In genomic region chr1:118334749-118335713, GRCm38 (mm10) we compare ENCODE assay signal across 21 mouse cellular contexts. TPM values are rescaled to one million over a fixed set of nuclear protein-coding genes. Genes with fewer than 3 reads are reported as not detected.
DNase-seq lines count a peak whose midpoint lies in the region; ATAC-seq and TF ChIP-seq lines count a peak whose summit lies in the region.
"Had no signal": no experiment of that assay in that cellular context is flagged by ENCODE, and none has a peak within 500 bp of the region (broad histone marks: within the 10 kb centered on the region; RNA-seq: fewer than 3 reads in every experiment).

No protein-coding gene starts in this region.

- no peaks in the 10 kb centered on the region for H3K4me1 ChIP-seq in kidney, embryonic 16.5 days (ENCODE audit: insufficient read depth, low read length)
- no peaks in the 10 kb centered on the region for H3K4me1 ChIP-seq in liver, postnatal 0 days (ENCODE audit: insufficient read depth)
- H3K4me1 ChIP-seq in lung, adult 2 months (ENCODE audit: control insufficient read depth, insufficient read depth, low read length): no peaks in the 10 kb centered on the region
- H3K4me1 ChIP-seq: heart, embryonic 15.5 days; intestine, embryonic 15.5 days; neural tube, embryonic 13.5 days had no signal

- no peak overlapping the region for H3K4me2 ChIP-seq in kidney, embryonic 16.5 days (replicated peaks; ENCODE audit: low read depth, low read length)
- peak overlapping the region; percentile 47; the same call in 1 of the 2 replicates for H3K4me2 ChIP-seq in liver, postnatal 0 days (ENCODE audit: low read depth, low read length)
- H3K4me2 ChIP-seq: heart, embryonic 15.5 days; intestine, embryonic 15.5 days; lung, embryonic 14.5 days; neural tube, embryonic 13.5 days had no signal

- TF ChIP-seq EP300 in liver, postnatal 0 days (IDR thresholded peaks at IDR 0.05; ENCODE audit: low read depth): 0 out of 2 replicates have a peak, but pooled peaks have one; percentile 26

- peaks cover 45% of the 10 kb centered on the region for H3K36me3 ChIP-seq in kidney, embryonic 16.5 days (ENCODE audit: insufficient read depth, low read length)
- peaks cover 40% of the 10 kb centered on the region for H3K36me3 ChIP-seq in liver, postnatal 0 days (replicated peaks; ENCODE audit: insufficient read depth, low read length)

- H3K27ac ChIP-seq in kidney, embryonic 16.5 days (ENCODE audit: low read length): no peak overlapping the region
- peak overlapping the region; percentile 85 for H3K27ac ChIP-seq in liver, postnatal 0 days (ENCODE audit: low read depth)
- H3K27ac ChIP-seq: heart, adult 2 months; heart, embryonic 15.5 days; intestine, embryonic 15.5 days; neural tube, embryonic 13.5 days had no signal

- no peak for TF ChIP-seq POLR2A in lung, adult 2 months (IDR thresholded peaks at IDR 0.05; ENCODE audit: borderline replicate concordance, extremely low read depth, low read depth, low read length)

- H3K27me3 ChIP-seq in kidney, embryonic 16.5 days (ENCODE audit: insufficient read depth, low read length): no peaks in the 10 kb centered on the region
- no peaks in the 10 kb centered on the region for H3K27me3 ChIP-seq in liver, postnatal 0 days (ENCODE audit: insufficient read depth, low read length)
- H3K27me3 ChIP-seq: heart, embryonic 15.5 days; intestine, embryonic 15.5 days; neural tube, embryonic 13.5 days had no signal

- peak; percentile 31; the same call in 1 of the 2 replicates for ATAC-seq in kidney, embryonic 16.5 days (ENCODE audit: low FRiP score, low TSS enrichment)
- ATAC-seq in liver, postnatal 0 days: peak; percentile 93
- ATAC-seq: forebrain, embryonic 16.5 days; intestine, embryonic 15.5 days had no signal

- H3K9ac ChIP-seq in kidney, embryonic 16.5 days (replicated peaks; ENCODE audit: low read length): no peak overlapping the region
- no peak overlapping the region for H3K9ac ChIP-seq in liver, postnatal 0 days (replicated peaks)
- H3K9ac ChIP-seq: heart, embryonic 15.5 days; intestine, embryonic 15.5 days; lung, embryonic 14.5 days; neural tube, embryonic 13.5 days had no signal

- H3K4me3 ChIP-seq in kidney, embryonic 16.5 days (ENCODE audit: low read length): no peak overlapping the region
- no peak overlapping the region for H3K4me3 ChIP-seq in liver, postnatal 0 days (ENCODE audit: low read depth, low read length)
- no peak overlapping the region for H3K4me3 ChIP-seq in lung, adult 2 months (replicated peaks; ENCODE audit: extremely low read depth, low read depth, low read length)
- H3K4me3 ChIP-seq: heart, adult 2 months; heart, embryonic 15.5 days; intestine, embryonic 15.5 days; neural tube, embryonic 13.5 days had no signal

- TF ChIP-seq CTCF in liver, postnatal 0 days (IDR thresholded peaks at IDR 0.05; ENCODE audit: low read depth): no peak
- TF ChIP-seq CTCF in lung, adult 2 months (IDR thresholded peaks at IDR 0.05; ENCODE audit: insufficient read depth, low read length): no peak

- H3K9me3 ChIP-seq in kidney, embryonic 16.5 days (ENCODE audit: low read length): no peaks in the 10 kb centered on the region
- H3K9me3 ChIP-seq in liver, postnatal 0 days (ENCODE audit: low read length): no peaks in the 10 kb centered on the region
- H3K9me3 ChIP-seq: G1E; heart, embryonic 15.5 days; intestine, embryonic 15.5 days; neural tube, embryonic 13.5 days had no signal

- DNase-seq in kidney, postnatal 4 days: no peak
- DNase-seq in 416B (ENCODE audit: low read depth): peak; percentile 62
- peak; percentile 49 for DNase-seq in adipocyte (ENCODE audit: low spot score)
- DNase-seq in liver, postnatal 0 days: peak; percentile 22
- no peak for DNase-seq in thymus, adult 18-20 months
- no peak for DNase-seq in lung, adult 2 months
- DNase-seq in layer of hippocampus, postnatal 36 days: no peak
- DNase-seq: adrenal gland, adult 8-10 months; cerebellum, adult 18-20 months; heart, adult 2 months; kidney, postnatal 10 days; layer of hippocampus, adult 9-11 months; spleen, adult 18-20 months; thymus, postnatal 14 days had no signal

- 78% methylated on average over 9 of the region's 9 CpGs for WGBS in kidney, embryonic 16.5 days
- WGBS in liver, postnatal 0 days (ENCODE audit: insufficient replicate concordance): 61% methylated on average over 9 of the region's 9 CpGs
- 80% methylated on average over 9 of the region's 9 CpGs for WGBS in lung, adult 2 months

RNA-seq across cellular contexts. Expression of gene Nifk, which starts 13.4 kb away (rescaled TPM):
- 82.4 and 84.3 TPM in 2 replicates for polyA plus RNA-seq in kidney, embryonic 16.5 days (2015; fragmentation: Nextera tagmentation; extraction: Ambion mirVana)
- polyA plus RNA-seq in liver, postnatal 0 days (2015; fragmentation: Nextera tagmentation; extraction: Ambion mirVana): 37.0 and 39.2 TPM in 2 replicates
- 2.7 and 5.9 TPM in 2 replicates for polyA plus RNA-seq in lung, adult 2 months (2012; rRNA removed)
- 10 to 100 TPM; 25.5 to 27.5 TPM for total RNA-seq in layer of hippocampus, postnatal 36 days (2021)

RNA-seq across cellular contexts. Expression of gene Tsn, which starts 23.5 kb away (rescaled TPM):
- polyA plus RNA-seq in kidney, embryonic 16.5 days (2015; fragmentation: Nextera tagmentation; extraction: Ambion mirVana): 288 and 291 TPM in 2 replicates
- 102 and 117 TPM in 2 replicates for polyA plus RNA-seq in liver, postnatal 0 days (2015; fragmentation: Nextera tagmentation; extraction: Ambion mirVana)
- 37.5 and 41.5 TPM in 2 replicates for polyA plus RNA-seq in lung, adult 2 months (2012; rRNA removed)
- 100 to 1,000 TPM in 1 of 2 experiments, 10 to 100 TPM in 1; 98.6 to 104 TPM for total RNA-seq in layer of hippocampus, postnatal 36 days (2021)

RNA-seq across cellular contexts. Expression of gene Clasp1, which starts 53.8 kb away (rescaled TPM):
- 38.2 and 46.0 TPM in 2 replicates for polyA plus RNA-seq in kidney, embryonic 16.5 days (2015; fragmentation: Nextera tagmentation; extraction: Ambion mirVana)
- polyA plus RNA-seq in liver, postnatal 0 days (2015; fragmentation: Nextera tagmentation; extraction: Ambion mirVana): 5.4 and 6.4 TPM in 2 replicates
- 17.9 and 21.5 TPM in 2 replicates for polyA plus RNA-seq in lung, adult 2 months (2012; rRNA removed)
- 100 to 1,000 TPM in 1 of 2 experiments, 10 to 100 TPM in 1; 92.6 to 106 TPM for total RNA-seq in layer of hippocampus, postnatal 36 days (2021)

Comparison
In these comparisons a context has a peak if more than half of its experiments do, and no peak if none do; other contexts are left out.
1. DNase-seq: peak in 416B (single experiment), adipocyte (single experiment) and liver, postnatal 0 days (single experiment); none in kidney, postnatal 4 days (0 of 2), thymus, adult 18-20 months (0 of 2), lung, adult 2 months (single experiment) and layer of hippocampus, postnatal 36 days (0 of 2).